Mouse (Mus musculus): ENCODE measurements around the gene Tshz2.

Tshz2 gene

DNA sequence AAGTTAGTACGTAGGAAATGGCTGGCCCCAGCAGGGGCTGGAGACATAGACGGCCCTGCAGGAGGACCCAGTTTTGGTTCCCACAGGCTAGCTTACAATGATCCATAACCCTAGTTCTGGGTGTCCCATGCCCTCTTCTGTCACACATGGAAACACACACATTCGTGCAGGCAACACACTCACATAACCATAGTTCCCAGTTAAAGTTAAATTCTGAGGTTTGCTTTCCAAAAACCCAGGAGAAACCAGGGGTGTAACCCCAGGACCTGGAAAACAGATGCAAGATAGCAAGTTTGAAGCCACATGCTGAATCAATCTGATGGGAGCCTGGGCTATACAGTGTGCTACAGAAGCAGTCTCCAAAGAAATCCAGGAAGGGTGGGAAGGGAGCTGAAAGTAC lies 475.0 kb downstream of the Tshz2 start:
- DNase-seq (ENCODE audit: low spot score): no peak

DNA sequence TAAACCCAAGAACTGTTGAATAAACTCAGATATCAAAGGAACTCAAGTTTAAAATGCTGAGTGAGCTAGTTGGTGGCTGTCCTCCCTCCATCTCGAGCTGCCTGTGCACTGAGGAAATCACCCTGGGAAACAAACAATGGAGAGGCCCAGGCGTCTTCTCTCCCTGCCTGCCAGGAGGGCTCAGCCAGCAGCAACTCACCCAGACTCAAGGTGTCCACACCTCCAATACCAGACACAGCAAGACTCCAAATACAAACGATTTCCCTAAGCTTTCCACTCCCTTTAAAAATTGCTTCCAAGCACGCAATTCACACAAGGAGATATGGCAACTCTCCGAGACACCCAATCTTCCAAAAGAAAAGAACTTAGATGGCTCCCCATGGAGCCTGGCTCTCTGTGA lies 476.7 kb downstream of the Tshz2 start:
- no peak for DNase-seq (ENCODE audit: low spot score)

DNA sequence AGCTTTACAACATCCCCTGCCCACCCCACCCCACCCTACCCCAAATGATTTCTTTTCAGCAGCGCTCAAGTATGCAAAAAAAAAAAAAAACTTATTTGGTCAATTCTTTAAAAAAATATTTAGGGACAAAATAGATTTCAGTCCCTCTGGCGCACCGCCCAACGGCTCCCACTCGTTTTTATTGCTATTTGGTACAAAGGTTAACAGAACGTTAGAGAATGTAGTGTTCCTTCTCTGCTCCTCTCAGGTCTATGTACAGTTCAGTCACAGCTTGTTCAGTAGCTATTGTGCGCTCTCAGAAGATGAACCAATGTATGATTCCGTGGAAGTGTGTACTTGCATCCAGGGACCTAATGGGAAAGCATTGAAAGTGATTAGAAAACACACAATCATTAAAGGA lies 477.5 kb downstream of the Tshz2 start:
- DNase-seq (ENCODE audit: low spot score): no peak

DNA sequence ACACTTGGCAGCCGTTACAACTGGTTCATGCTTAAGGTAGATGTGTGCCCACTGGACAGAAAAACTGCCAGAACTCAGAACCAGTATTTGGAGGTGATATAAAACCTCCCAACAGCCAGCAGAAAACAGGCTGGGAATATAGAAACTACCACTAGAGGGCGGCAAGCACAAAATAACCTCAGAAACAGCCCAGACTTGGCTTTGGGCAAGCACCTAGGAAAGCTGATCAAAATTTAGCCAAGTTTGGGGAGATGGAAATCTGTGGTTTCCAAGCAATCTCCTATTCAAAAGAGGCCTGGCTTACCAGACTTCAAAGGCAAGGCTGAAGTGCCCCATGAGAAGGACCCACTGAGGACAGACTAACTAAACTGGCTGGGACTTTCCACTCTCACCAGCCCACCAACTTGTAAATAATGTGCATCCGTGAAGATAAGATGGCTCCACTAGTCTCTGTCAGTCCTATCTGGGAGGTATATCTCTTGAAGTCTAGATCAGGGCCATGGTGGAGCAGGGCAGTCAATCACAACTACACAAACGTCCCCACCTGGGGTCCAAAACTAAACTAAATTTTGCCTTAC lies 484.0 kb downstream of the Tshz2 start:
- DNase-seq (ENCODE audit: low spot score): peak; percentile 45

DNA sequence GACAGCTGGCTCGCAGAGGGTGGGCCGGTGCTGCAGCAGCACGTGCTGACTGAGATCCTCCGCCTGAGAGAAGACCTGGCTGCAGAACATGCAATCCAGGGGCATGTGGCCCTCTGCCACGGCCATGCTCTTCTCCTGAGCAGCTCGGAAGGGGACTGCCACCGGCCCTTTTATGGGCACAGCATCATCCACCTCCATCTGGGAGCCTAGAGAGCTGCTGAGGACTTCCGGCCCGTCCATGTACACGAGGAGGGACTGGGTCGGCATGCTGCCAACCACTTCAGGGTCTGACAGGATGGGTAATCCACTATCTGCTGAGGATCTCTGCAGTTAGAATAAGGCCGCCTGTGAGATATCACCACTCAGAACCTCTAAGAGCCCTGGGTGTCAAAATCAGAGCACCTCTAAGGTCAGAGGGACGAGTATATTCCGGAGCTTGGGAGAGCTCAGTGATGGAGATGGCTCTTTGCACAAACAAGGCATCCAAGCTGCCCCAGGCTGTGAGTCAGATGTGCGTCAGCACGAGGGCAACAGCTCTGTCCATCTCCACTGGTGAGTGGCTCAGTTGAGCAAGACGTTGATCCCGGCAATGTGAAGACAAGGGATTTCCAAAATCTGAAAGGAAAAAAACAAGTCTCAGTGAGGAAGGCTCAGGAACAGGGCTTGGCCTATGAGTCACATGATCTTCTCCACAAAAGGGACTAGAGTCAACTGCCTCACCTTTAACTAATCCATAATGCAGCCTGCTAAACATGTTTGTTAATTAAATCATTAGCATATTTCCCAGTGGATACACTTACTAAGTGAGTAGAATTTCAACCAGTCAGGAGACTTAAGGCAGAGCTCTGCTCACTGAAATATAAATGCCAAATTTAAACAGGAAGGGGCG lies 487.6 kb downstream of the Tshz2 start:
- DNase-seq (ENCODE audit: low spot score): no peak

All from yolk sac, embryonic 10.5 days (tissue).